Mouse (Mus musculus) left cerebral cortex, postnatal 14 days (tissue): ENCODE measurements around the gene Msh6. TPM values are rescaled to one million over a fixed set of nuclear protein-coding genes. Genes with fewer than 3 reads are reported as not detected.
"Not testable (repeated sequence)": the region's sequence is repeated elsewhere in the genome, so short reads cannot be mapped to it uniquely, and the experiment has no call there.

Experiments used
- DNase-seq, 2 experiments: peaks; one replicate each; pipeline ENCODE4 v3.0.0; 2021 to 2022; ENCODE audit warnings: low spot score in 2 of 2, mixed read lengths in 1 of 2
- intact Hi-C: fragments of 180-260 bp; cut with DNase I; formaldehyde crosslinking; loops from one replicate; pipeline ENCODE4 v1.15.1; 2025
- total RNA-seq, 2 experiments: library from RNA; stranded (reverse); gene quantifications; 2 replicates each; pipeline ENCODE4 v1.2.3; 2021

Gene Msh6
- total RNA-seq, 2 experiments from 2014 or later: 14.4 to 16.4 TPM

GRCm38 (mm10) chr17:87976154-87976806, 1.4 kb downstream of the Msh6 start:
- intact Hi-C loops: no loop called here

GRCm38 (mm10) chr17:87976927-87977326, 2.1 kb downstream of the Msh6 start:
- intact Hi-C loops, DNase-seq: not testable (repeated sequence)

More at GRCm38 (mm10) chr17:87976154-87976806, 1.4 kb downstream of the Msh6 start:
- DNase-seq: no peak

GRCm38 (mm10) chr17:87979696-87980095, 4.8 kb downstream of the Msh6 start:
- DNase-seq: not testable (repeated sequence)
- intact Hi-C loops: loop anchor here (10.0 kb wide), 1 partner anchor 85 kb away; the partner anchor contains the start of gene Fbxo11

GRCm38 (mm10) chr17:87982112-87982511, 7.2 kb downstream of the Msh6 start:
- intact Hi-C loops: loop anchor here (10.0 kb wide), 1 partner anchor 83 kb away; the partner anchor contains the start of gene Fbxo11
- DNase-seq: no peak

- intact Hi-C loops: loop anchor here (10.0 kb wide), 1 partner anchor 81 kb away; the partner anchor contains the start of gene Fbxo11
- DNase-seq: no peak
Measured at GRCm38 (mm10) chr17:87983313-87983712, 8.5 kb downstream of the Msh6 start.

GRCm38 (mm10) chr17:87984440-87985214, 9.8 kb downstream of the Msh6 start:
- intact Hi-C loops: loop anchor here (10.0 kb wide), 1 partner anchor 80 kb away; the partner anchor contains the start of gene Fbxo11

GRCm38 (mm10) chr17:87985916-87986315, 11.1 kb downstream of the Msh6 start:
- intact Hi-C loops: loop anchor here (10.0 kb wide), 1 partner anchor 79 kb away; the partner anchor contains the start of gene Fbxo11
- no peak for DNase-seq

More at GRCm38 (mm10) chr17:87984440-87985214, 9.8 kb downstream of the Msh6 start:
- no peak for DNase-seq

GRCm38 (mm10) chr17:87987507-87987906, 12.6 kb downstream of the Msh6 start:
- DNase-seq: peak in 1 of 2 experiments; percentile 21
- intact Hi-C loops: loop anchor here (10.0 kb wide), 1 partner anchor 77 kb away; the partner anchor contains the start of gene Fbxo11

- DNase-seq: no peak
- intact Hi-C loops: no loop called here
Measured at GRCm38 (mm10) chr17:87992154-87992553, 17.3 kb downstream of the Msh6 start.

GRCm38 (mm10) chr17:87993338-87993737, 18.5 kb downstream of the Msh6 start:
- intact Hi-C loops: no loop called here
- no peak for DNase-seq

GRCm38 (mm10) chr17:87997808-87998207, 22.9 kb downstream of the Msh6 start:
- intact Hi-C loops: no loop called here
- DNase-seq: no peak

GRCm38 (mm10) chr17:88004892-88005291, 30.0 kb downstream of the Msh6 start:
- no peak for DNase-seq
- intact Hi-C loops: no loop called here

- intact Hi-C loops: no loop called here
Measured at GRCm38 (mm10) chr17:88006956-88007355, 32.1 kb downstream of the Msh6 start.

GRCm38 (mm10) chr17:88014456-88014855, 39.6 kb downstream of the Msh6 start:
- no peak for DNase-seq
- intact Hi-C loops: no loop called here

More at GRCm38 (mm10) chr17:88006956-88007355, 32.1 kb downstream of the Msh6 start:
- no peak for DNase-seq

GRCm38 (mm10) chr17:88016027-88016426, 41.2 kb downstream of the Msh6 start:
- DNase-seq, intact Hi-C loops: not testable (repeated sequence)

GRCm38 (mm10) chr17:88023924-88024323, 49.1 kb downstream of the Msh6 start:
- intact Hi-C loops: loop anchor here (2.0 kb wide), 1 partner anchor 229 kb away; no protein-coding TSS in a partner anchor
- no peak for DNase-seq

- DNase-seq: peak; percentile 48 to 65
- intact Hi-C loops: loop anchor here (2.0 kb wide), 1 partner anchor 228 kb away; no protein-coding TSS in a partner anchor
Measured at GRCm38 (mm10) chr17:88025227-88025626, 50.4 kb downstream of the Msh6 start.

- intact Hi-C loops: no loop called here
- DNase-seq: peak; percentile 31 to 35
Measured at GRCm38 (mm10) chr17:88029194-88029970, 54.5 kb downstream of the Msh6 start.

GRCm38 (mm10) chr17:88031755-88032154, 56.9 kb downstream of the Msh6 start:
- DNase-seq: no peak
- intact Hi-C loops: no loop called here
